Mouse (Mus musculus) olfactory bulb, adult 2 months (tissue): Measurements from ENCODE around the gene Ddx55.

Experiments
- CTCF ChIP-seq: fragments of 200-500 bp; IDR thresholded peaks from 2 replicates; pipeline ENCODE4 v1.5.1; 2012; ENCODE audit warnings: low read depth, mild to moderate bottlenecking, low read length, moderate library complexity; ENCODE audit not compliant: insufficient read depth
- POLR2A ChIP-seq: fragments of 200-500 bp; IDR thresholded peaks from 2 replicates; pipeline ENCODE4 v1.6.1; 2012; ENCODE audit warnings: mild to moderate bottlenecking, low read depth, low read length, moderate library complexity; ENCODE audit not compliant: insufficient read depth

GRCm38 (mm10) chr5:124602349-124602748 lies 49.7 kb downstream of the Ddx55 start:
- TF ChIP-seq CTCF (no peak), POLR2A (no peak)
